Mouse (Mus musculus): ENCODE measurements at regions not wholly inside any gene's neighbourhood (a gene's known extent, or its start where the extent isn't known, plus 50 kb on each side); places are given as distances from the start of the nearest gene placed in this dataset.

GRCm38 (mm10) chr12:16023273-16023672 is 206.6 kb upstream of the Trib2 start:
- TF ChIP-seq CTCF (IDR thresholded peaks at IDR 0.05; ENCODE audit: control insufficient read depth, insufficient read depth, low read length) (no peak), POLR2A (IDR thresholded peaks at IDR 0.05; ENCODE audit: borderline replicate concordance, control insufficient read depth, low read depth, low read length) (no peak)
